Mouse (Mus musculus): ENCODE data around the gene Cmklr1.
"Not testable (repeated sequence)": the region's sequence is repeated elsewhere in the genome, so short reads cannot be mapped to it uniquely, and the experiment has no call there.

The Cmklr1 gene

GRCm38 (mm10) chr5:113585619-113586457 lies 64.4 kb downstream of the Cmklr1 start:
- not testable (repeated sequence) for DNase-seq (ENCODE audit: low spot score)

GRCm38 (mm10) chr5:113584439-113584838 lies 65.8 kb downstream of the Cmklr1 start:
- no peak for DNase-seq (ENCODE audit: low spot score)

GRCm38 (mm10) chr5:113583424-113584162 lies 66.6 kb downstream of the Cmklr1 start:
- no peak for DNase-seq (ENCODE audit: low spot score)

- DNase-seq (ENCODE audit: low spot score): no peak
Measured at GRCm38 (mm10) chr5:113580801-113581200, 69.4 kb downstream of the Cmklr1 start.

GRCm38 (mm10) chr5:113580248-113580647 lies 70.0 kb downstream of the Cmklr1 start:
- no peak for DNase-seq (ENCODE audit: low spot score)

GRCm38 (mm10) chr5:113579128-113579527 lies 71.1 kb downstream of the Cmklr1 start:
- DNase-seq (ENCODE audit: low spot score): no peak

GRCm38 (mm10) chr5:113578428-113578827 lies 71.8 kb downstream of the Cmklr1 start:
- no peak for DNase-seq (ENCODE audit: low spot score)

GRCm38 (mm10) chr5:113577555-113577954 lies 72.7 kb downstream of the Cmklr1 start:
- peak; percentile 60 for DNase-seq (ENCODE audit: low spot score)

- DNase-seq (ENCODE audit: low spot score): no peak
Measured at GRCm38 (mm10) chr5:113570056-113570717, 80.0 kb downstream of the Cmklr1 start.

GRCm38 (mm10) chr5:113565858-113566257 lies 84.4 kb downstream of the Cmklr1 start:
- no peak for DNase-seq (ENCODE audit: low spot score)

- DNase-seq (ENCODE audit: low spot score): no peak
Measured at GRCm38 (mm10) chr5:113565101-113565854, 84.9 kb downstream of the Cmklr1 start.

GRCm38 (mm10) chr5:113564463-113564862 lies 85.8 kb downstream of the Cmklr1 start:
- no peak for DNase-seq (ENCODE audit: low spot score)

Data from layer of hippocampus, adult 11-12 months (tissue).